Mouse (Mus musculus): ENCODE results near the gene Adam15.

- no peak for TF ChIP-seq POLR2A (IDR thresholded peaks at IDR 0.05; ENCODE audit: low read depth, low read length)
- peak; percentile 90 for TF ChIP-seq CTCF (conservative IDR thresholded peaks at IDR 0.05; ENCODE audit: insufficient read depth, insufficient read length, low read depth, low read length)
Observed at GRCm38 (mm10) chr3:89395806-89396653, 46.2 kb upstream of the Adam15 start.

All from kidney, adult 2 months (tissue).